Comparison of ENCODE assay signal across 17 mouse cellular contexts in genomic region chr16:4519825-4520224, GRCm38 (mm10).
"Had no signal": no experiment of that assay in that cellular context is flagged by ENCODE, and none has a peak within 500 bp of the region (broad histone marks: within the 10 kb centered on the region; RNA-seq: fewer than 3 reads in every experiment).

No protein-coding gene starts in this region.

- H3K27me3 ChIP-seq: limb, embryonic 12.5 days; liver, embryonic 13.5 days; lung, embryonic 15.5 days; midbrain, embryonic 12.5 days; neural tube, embryonic 15.5 days had no signal

- H3K9me3 ChIP-seq: limb, embryonic 12.5 days; liver, embryonic 13.5 days; lung, embryonic 15.5 days; megakaryocyte, embryonic 14.5 days; midbrain, embryonic 12.5 days; neural tube, embryonic 15.5 days had no signal

- ATAC-seq: liver, postnatal 0 days; midbrain, embryonic 16.5 days had no signal

- H3K4me1 ChIP-seq: lung, embryonic 15.5 days had no signal

- DNase-seq: kidney, postnatal 10 days; kidney, postnatal 4 days; liver; liver, embryonic 13.5 days; liver, postnatal 0 days; lung, postnatal 14 days; right cerebral cortex, adult 18-20 months; right cerebral cortex, postnatal 25 days; thymus, postnatal 14 days had no signal

- H3K4me3 ChIP-seq: layer of hippocampus, adult 2 months; limb, embryonic 12.5 days; liver, embryonic 13.5 days; lung, embryonic 15.5 days; megakaryocyte, embryonic 14.5 days; midbrain, embryonic 12.5 days; neural tube, embryonic 15.5 days had no signal

- H3K9ac ChIP-seq: limb, embryonic 12.5 days; liver, embryonic 13.5 days; liver, postnatal 0 days; lung, embryonic 15.5 days; midbrain, embryonic 12.5 days; neural tube, embryonic 15.5 days had no signal

- H3K27ac ChIP-seq: limb, embryonic 12.5 days; liver, embryonic 13.5 days; lung, embryonic 15.5 days; macrophage; midbrain, embryonic 12.5 days; neural tube, embryonic 15.5 days had no signal

- H3K4me2 ChIP-seq: limb, embryonic 12.5 days; liver, embryonic 13.5 days; lung, embryonic 15.5 days; midbrain, embryonic 12.5 days; neural tube, embryonic 15.5 days had no signal

- H3K36me3 ChIP-seq: limb, embryonic 12.5 days; liver, embryonic 13.5 days; lung, embryonic 15.5 days; midbrain, embryonic 12.5 days; neural tube, embryonic 15.5 days had no signal
